Mouse (Mus musculus): ENCODE results near the gene Gm19684. TPM values are rescaled to one million over a fixed set of nuclear protein-coding genes. Genes with fewer than 3 reads are reported as not detected.
"Not testable (repeated sequence)": the region's sequence is repeated elsewhere in the genome, so short reads cannot be mapped to it uniquely, and the experiment has no call there.

Gm19684 gene
- polyA plus RNA-seq, 1 experiment from 2014 or later, result not detected

DNA sequence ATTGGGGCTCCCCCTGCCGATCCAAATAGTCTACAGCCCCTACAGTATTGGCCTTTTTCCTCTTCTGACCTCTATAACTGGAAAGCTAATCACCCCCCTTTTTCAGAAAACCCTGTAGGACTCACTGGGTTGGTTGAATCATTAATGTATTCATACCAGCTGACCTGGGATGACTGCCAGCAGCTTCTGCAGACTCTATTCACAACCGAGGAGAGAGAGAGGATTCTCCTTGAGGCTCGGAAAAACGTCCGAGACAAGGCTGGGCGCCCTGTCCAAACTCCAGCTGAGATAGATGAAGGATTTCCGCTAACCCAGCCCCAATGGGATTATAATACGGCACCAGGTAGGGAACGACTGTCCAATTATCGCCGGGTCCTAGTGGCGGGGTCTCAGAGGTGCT is 19.4 kb upstream of the Gm19684 start:
- not testable (repeated sequence) for H3K9ac ChIP-seq (replicated peaks; ENCODE audit: low read length); H3K4me2 ChIP-seq (replicated peaks; ENCODE audit: low read depth, low read length); H3K36me3 ChIP-seq (ENCODE audit: insufficient read depth, low read length); H3K4me1 ChIP-seq (ENCODE audit: insufficient read depth, low read length); H3K9me3 ChIP-seq (ENCODE audit: low read length); ATAC-seq (ENCODE audit: low FRiP score, low TSS enrichment); H3K4me3 ChIP-seq (ENCODE audit: low read length); H3K27me3 ChIP-seq (ENCODE audit: insufficient read depth, low read length); H3K27ac ChIP-seq (ENCODE audit: low read length)
- 95% methylated on average over 11 of the region's 12 CpGs for WGBS

DNA sequence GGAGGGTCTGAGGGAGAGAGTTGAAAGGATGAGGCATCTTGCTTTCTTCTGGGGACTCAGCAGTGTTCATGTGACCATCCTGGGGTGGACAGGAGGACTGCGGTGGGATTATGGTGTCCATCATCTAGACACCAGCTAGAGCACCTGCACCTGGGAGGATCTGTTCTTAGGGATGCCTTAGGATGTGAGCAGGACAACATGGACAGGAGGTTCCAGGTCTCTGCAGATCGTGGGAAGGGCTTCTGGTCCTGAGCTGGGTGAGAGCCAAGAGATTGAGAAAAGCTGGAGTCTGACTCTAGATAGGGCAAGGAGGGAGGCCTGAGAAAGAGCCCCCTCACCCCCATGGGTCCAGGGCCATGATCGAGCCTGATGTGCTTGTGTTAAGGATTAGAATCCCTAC is 11.3 kb upstream of the Gm19684 start:
- not testable (repeated sequence) for H3K4me2 ChIP-seq (replicated peaks; ENCODE audit: low read depth, low read length); H3K36me3 ChIP-seq (ENCODE audit: insufficient read depth, low read length); H3K4me3 ChIP-seq (ENCODE audit: low read length); H3K27ac ChIP-seq (ENCODE audit: low read length); ATAC-seq (ENCODE audit: low FRiP score, low TSS enrichment); H3K4me1 ChIP-seq (ENCODE audit: insufficient read depth, low read length); H3K9me3 ChIP-seq (ENCODE audit: low read length); H3K9ac ChIP-seq (replicated peaks; ENCODE audit: low read length)
- peaks cover 22% of the 10 kb centered on the region for H3K27me3 ChIP-seq (ENCODE audit: insufficient read depth, low read length)
- 57% methylated on average over 2 of the region's 3 CpGs for WGBS

DNA sequence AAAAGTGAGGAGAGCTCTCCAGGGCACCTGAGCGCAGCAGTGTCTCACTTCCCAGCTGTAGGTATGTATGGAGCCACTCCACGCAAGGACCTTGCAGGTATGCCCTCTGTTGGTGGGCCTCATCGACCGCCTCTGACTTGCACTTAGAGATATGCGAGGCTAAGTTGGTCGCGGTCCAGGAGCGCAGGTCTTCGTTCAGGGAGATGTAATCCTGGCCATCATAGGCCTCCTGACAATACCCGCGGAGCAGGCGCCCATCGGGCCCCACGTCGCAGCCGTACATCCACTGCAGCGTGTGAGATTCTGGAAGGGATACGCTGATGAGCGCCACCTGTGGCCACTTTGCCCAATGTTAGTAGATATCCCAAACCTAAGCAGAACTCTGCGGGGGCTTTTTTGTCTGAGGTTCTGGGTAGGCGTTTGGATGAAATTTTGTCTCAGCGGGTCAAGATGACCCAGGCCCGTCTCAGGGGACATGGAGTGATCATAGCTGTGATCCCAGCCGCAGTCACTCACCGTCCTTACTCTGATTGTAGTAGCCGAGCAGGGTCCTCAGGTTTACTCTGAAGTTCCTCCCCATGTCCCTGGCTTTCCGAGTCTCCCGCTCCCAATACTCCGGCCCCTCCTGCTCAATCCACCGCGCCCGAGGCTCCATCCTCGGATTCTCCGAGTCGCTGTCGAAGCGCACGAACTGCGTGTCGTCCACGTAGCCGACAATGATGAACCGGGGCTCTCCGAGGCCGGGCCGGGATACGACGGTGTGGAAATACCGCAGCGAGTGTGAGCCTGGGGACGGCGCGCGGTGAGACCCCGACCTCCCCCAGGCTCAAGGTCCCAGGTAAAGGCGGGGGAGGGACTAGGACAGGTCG is 10.6 kb upstream of the Gm19684 start:
- Histone ChIP-seq H3K27me3 (ENCODE audit: insufficient read depth, low read length) (peaks cover 22% of the 10 kb centered on the region), H3K4me2 (replicated peaks; ENCODE audit: low read depth, low read length) (peak overlapping the region; percentile 57), H3K4me3 (ENCODE audit: low read length) (peak overlapping the region; percentile 41)
- H3K4me1 ChIP-seq (ENCODE audit: insufficient read depth, low read length); H3K9ac ChIP-seq (replicated peaks; ENCODE audit: low read length); H3K36me3 ChIP-seq (ENCODE audit: insufficient read depth, low read length); H3K27ac ChIP-seq (ENCODE audit: low read length); H3K9me3 ChIP-seq (ENCODE audit: low read length): not testable (repeated sequence)
- ATAC-seq (ENCODE audit: low FRiP score, low TSS enrichment), result peak; percentile 63; the same call in 1 of the 2 replicates
- WGBS, result 1% methylated on average over 53 of the region's 57 CpGs

DNA sequence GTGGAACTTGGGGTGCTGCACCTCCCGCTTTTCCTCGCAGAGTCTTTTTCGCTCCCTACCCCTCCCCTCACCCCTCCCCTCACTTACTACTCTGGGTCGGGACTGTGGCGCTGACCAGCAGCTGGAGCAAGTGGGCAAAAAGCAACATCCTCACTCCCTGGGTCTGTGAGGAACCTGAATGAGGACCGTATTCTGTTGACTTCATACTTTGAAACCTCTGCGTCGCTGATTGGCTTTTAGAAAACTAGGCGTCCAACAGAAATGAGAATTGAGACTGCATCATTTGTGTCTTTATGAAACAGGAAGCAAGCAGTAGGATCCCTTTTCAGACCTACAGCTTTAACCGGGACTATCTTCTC is 10.0 kb upstream of the Gm19684 start:
- H3K36me3 ChIP-seq (ENCODE audit: insufficient read depth, low read length); H3K4me1 ChIP-seq (ENCODE audit: insufficient read depth, low read length); H3K9me3 ChIP-seq (ENCODE audit: low read length); H3K27ac ChIP-seq (ENCODE audit: low read length); H3K9ac ChIP-seq (replicated peaks; ENCODE audit: low read length): not testable (repeated sequence)
- WGBS, result 3% methylated on average over 10 of the region's 10 CpGs
- peak; percentile 62 for ATAC-seq (ENCODE audit: low FRiP score, low TSS enrichment)
- peaks cover 22% of the 10 kb centered on the region for H3K27me3 ChIP-seq (ENCODE audit: insufficient read depth, low read length)
- peak overlapping the region; percentile 41 for H3K4me3 ChIP-seq (ENCODE audit: low read length)
- H3K4me2 ChIP-seq (replicated peaks; ENCODE audit: low read depth, low read length), result peak overlapping the region; percentile 57

DNA sequence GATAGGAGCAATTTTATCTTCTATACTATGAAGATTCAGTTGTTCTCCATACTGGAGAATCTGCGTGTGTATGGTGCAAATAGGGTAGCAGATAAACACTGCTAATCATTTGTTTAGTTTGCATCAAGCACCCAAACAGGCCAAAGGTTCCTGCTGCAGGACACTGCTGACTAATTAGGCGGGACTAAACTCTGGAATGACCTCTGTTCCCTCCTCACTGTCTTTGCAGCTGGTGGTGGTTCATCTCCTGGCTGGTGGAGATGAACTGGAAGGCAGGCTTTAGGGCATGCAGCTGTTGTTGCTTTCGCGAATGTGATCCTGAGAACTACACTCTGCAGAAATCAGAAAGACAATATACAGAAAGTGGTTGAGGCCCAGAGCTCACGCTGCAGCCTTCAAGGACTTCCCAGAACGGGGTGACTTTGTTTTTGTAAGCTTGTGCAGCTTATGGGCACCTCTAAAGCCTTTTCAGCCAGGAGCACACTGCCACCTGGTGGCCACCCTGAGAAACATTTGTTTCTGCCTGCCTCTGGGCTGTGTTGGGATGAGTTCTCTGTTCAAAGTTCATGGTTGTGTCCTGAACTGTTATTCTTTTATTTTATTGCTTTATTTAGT is 7.4 kb upstream of the Gm19684 start:
- not testable (repeated sequence) for ATAC-seq (ENCODE audit: low FRiP score, low TSS enrichment); H3K27ac ChIP-seq (ENCODE audit: low read length); H3K4me2 ChIP-seq (replicated peaks; ENCODE audit: low read depth, low read length); H3K9me3 ChIP-seq (ENCODE audit: low read length); H3K9ac ChIP-seq (replicated peaks; ENCODE audit: low read length); H3K4me3 ChIP-seq (ENCODE audit: low read length); H3K4me1 ChIP-seq (ENCODE audit: insufficient read depth, low read length); H3K36me3 ChIP-seq (ENCODE audit: insufficient read depth, low read length)
- WGBS, result 20% methylated on average over 6 of the region's 6 CpGs
- H3K27me3 ChIP-seq (ENCODE audit: insufficient read depth, low read length), result peaks cover 19% of the 10 kb centered on the region

DNA sequence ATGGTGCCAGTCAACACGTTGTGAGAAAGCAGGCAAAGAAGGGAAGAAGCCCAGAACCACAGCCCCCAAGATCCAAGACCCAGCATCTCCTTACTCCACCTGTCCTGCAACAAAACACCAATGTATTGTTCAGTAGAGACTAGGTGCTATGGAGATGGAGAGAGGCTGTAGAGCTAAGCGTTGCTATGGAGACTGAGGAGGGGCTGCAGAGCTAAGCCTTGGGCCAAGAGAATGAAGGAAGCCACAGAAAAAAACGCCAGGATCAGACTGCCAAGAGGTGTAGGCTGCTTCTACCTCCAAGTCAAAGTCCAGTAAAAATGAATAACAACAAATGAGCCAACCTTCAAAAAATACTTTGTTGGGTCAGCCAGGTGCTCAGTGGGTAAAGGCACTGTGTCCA is 4.9 kb upstream of the Gm19684 start:
- WGBS, result 19% methylated on average over 3 of the region's 3 CpGs
- not testable (repeated sequence) for H3K36me3 ChIP-seq (ENCODE audit: insufficient read depth, low read length); H3K4me2 ChIP-seq (replicated peaks; ENCODE audit: low read depth, low read length); H3K4me3 ChIP-seq (ENCODE audit: low read length); H3K9ac ChIP-seq (replicated peaks; ENCODE audit: low read length); H3K4me1 ChIP-seq (ENCODE audit: insufficient read depth, low read length); H3K9me3 ChIP-seq (ENCODE audit: low read length); ATAC-seq (ENCODE audit: low FRiP score, low TSS enrichment); H3K27ac ChIP-seq (ENCODE audit: low read length)
- H3K27me3 ChIP-seq (ENCODE audit: insufficient read depth, low read length), result peaks cover 14% of the 10 kb centered on the region; the same call in 1 of the 2 replicates

DNA sequence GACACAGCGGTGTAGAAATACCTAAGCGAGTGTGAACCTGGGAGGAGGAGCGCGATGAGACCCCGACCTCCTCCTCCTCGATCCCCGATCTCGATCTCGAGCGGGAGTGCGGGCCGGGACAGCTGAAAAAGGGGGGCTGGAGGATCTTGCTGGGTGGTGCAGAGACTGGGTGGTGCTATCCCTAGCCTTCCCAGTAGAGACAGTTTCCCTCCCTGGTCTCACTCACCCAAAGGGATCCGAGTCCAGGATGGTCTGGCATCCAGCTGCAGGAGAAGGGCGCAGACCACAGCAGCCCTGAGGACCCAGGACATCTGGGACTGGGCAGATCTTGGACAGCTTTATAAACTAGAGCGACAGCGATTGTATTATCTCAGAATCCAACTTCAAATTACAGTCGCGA is 639 bp upstream of the Gm19684 start:
- not testable (repeated sequence) for H3K9me3 ChIP-seq (ENCODE audit: low read length); H3K4me1 ChIP-seq (ENCODE audit: insufficient read depth, low read length); H3K36me3 ChIP-seq (ENCODE audit: insufficient read depth, low read length); H3K27ac ChIP-seq (ENCODE audit: low read length); H3K9ac ChIP-seq (replicated peaks; ENCODE audit: low read length)
- 20% methylated on average over 18 of the region's 18 CpGs for WGBS
- peak; percentile 79 for ATAC-seq (ENCODE audit: low FRiP score, low TSS enrichment)
- peak overlapping the region; percentile 45 for H3K4me2 ChIP-seq (replicated peaks; ENCODE audit: low read depth, low read length)
- H3K27me3 ChIP-seq (ENCODE audit: insufficient read depth, low read length), result peaks cover 20% of the 10 kb centered on the region
- peak overlapping the region; percentile 30 for H3K4me3 ChIP-seq (ENCODE audit: low read length)

DNA sequence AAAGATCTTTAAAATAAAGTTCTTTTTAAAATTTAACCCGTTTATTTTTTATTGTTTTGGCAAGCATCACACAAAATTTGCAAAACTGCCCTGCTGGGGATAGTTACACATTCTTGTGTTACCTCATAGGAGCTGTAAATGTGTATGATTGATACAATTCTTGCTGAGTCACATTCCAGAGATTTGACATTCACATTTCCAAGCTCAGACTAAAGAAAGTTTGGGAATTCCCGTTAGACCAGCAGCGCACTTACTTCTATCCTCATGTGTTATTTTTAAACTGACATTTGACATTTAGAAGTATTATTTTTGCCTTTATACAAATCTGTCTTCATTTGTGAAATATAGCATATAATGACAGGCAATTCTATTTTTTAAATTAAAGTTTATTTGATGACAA is 2.6 kb downstream of the Gm19684 start:
- H3K4me1 ChIP-seq (ENCODE audit: insufficient read depth, low read length); H3K9me3 ChIP-seq (ENCODE audit: low read length); H3K4me3 ChIP-seq (ENCODE audit: low read length); H3K9ac ChIP-seq (replicated peaks; ENCODE audit: low read length); H3K36me3 ChIP-seq (ENCODE audit: insufficient read depth, low read length); H3K4me2 ChIP-seq (replicated peaks; ENCODE audit: low read depth, low read length); ATAC-seq (ENCODE audit: low FRiP score, low TSS enrichment); H3K27ac ChIP-seq (ENCODE audit: low read length): not testable (repeated sequence)
- peaks cover 21% of the 10 kb centered on the region for H3K27me3 ChIP-seq (ENCODE audit: insufficient read depth, low read length)
- WGBS, result 63% methylated on average over 3 of the region's 3 CpGs

DNA sequence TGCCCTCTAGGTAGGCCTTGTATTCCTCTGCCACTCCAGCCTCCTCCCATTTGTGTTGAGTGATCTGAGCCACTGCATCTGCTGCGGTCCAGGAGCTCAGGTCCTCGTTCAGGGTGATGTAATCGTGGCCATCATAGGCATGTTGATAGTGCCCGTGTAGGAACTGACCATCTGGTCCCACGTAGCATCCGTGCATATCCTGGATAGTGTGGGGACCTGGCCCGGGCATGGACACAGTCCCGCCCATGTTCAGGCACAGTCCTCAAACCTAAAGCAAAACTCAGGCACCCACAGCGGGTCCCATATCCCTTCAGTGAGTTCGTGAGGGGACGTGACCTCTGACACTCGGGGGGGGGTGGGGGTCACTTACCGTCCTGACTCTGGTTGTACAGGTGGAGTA is 7.0 kb downstream of the Gm19684 start:
- H3K9me3 ChIP-seq (ENCODE audit: low read length); H3K4me2 ChIP-seq (replicated peaks; ENCODE audit: low read depth, low read length); H3K27ac ChIP-seq (ENCODE audit: low read length); ATAC-seq (ENCODE audit: low FRiP score, low TSS enrichment); H3K36me3 ChIP-seq (ENCODE audit: insufficient read depth, low read length); H3K4me1 ChIP-seq (ENCODE audit: insufficient read depth, low read length); H3K4me3 ChIP-seq (ENCODE audit: low read length); H3K9ac ChIP-seq (replicated peaks; ENCODE audit: low read length); H3K27me3 ChIP-seq (ENCODE audit: insufficient read depth, low read length): not testable (repeated sequence)
- 44% methylated on average over 10 of the region's 13 CpGs for WGBS
